Mouse (Mus musculus) liver, adult 2 months (tissue): ENCODE measurements around the gene 9130019O22Rik. TPM values are rescaled to one million over a fixed set of nuclear protein-coding genes. Genes with fewer than 3 reads are reported as not detected.

Source experiments
- DNase-seq: peaks from one replicate; pipeline ENCODE4 v3.0.0-alpha.2; 2011; ENCODE audit warnings: low read depth, low spot score; ENCODE audit errors: extremely low read depth
- H3K27ac ChIP-seq: fragments of 200-500 bp; replicated peaks from 2 replicates; pipeline ENCODE4 v1.5.1; 2012; ENCODE audit warnings: low read depth, mild to moderate bottlenecking, control low read depth, inconsistent platforms, low read length; ENCODE audit not compliant: insufficient read depth
- H3K27me3 ChIP-seq: fragments of 200-500 bp; 2 replicates; pipeline ENCODE4 v1.6.1; 2012; ENCODE audit warnings: mild to moderate bottlenecking, moderate library complexity, low read length, inconsistent platforms; ENCODE audit not compliant: control insufficient read depth, insufficient read depth
- H3K36me3 ChIP-seq: fragments of 200-500 bp; 2 replicates; pipeline ENCODE4 v1.6.1; 2012; ENCODE audit warnings: low read length, inconsistent platforms; ENCODE audit not compliant: control insufficient read depth, insufficient read depth
- H3K4me1 ChIP-seq: fragments of 200-500 bp; 2 replicates; pipeline ENCODE4 v1.6.1; 2011; ENCODE audit warnings: low read length; ENCODE audit not compliant: control insufficient read depth, insufficient read depth
- H3K4me3 ChIP-seq: fragments of 200-500 bp; 2 replicates; pipeline ENCODE4 v1.5.1; 2011; ENCODE audit warnings: low read depth, mild to moderate bottlenecking, control low read depth, low read length, moderate library complexity; ENCODE audit not compliant: insufficient read depth
- H3K79me2 ChIP-seq: fragments of 200-500 bp; 2 replicates; pipeline ENCODE4 v1.6.1; 2012; ENCODE audit warnings: inconsistent platforms, mild to moderate bottlenecking, low read length, moderate library complexity; ENCODE audit not compliant: control insufficient read depth, insufficient read depth
- H3K9ac ChIP-seq: fragments of 200-500 bp; 2 replicates; pipeline ENCODE4 v1.6.1; 2012; ENCODE audit warnings: low read depth, mild to moderate bottlenecking, control low read depth, inconsistent platforms, low read length
- CTCF ChIP-seq: fragments of 200-500 bp; IDR thresholded peaks from 2 replicates; pipeline ENCODE4 v1.5.1; 2011; ENCODE audit warnings: low read depth, low read length, control low read depth
- POLR2A ChIP-seq: fragments of 200-500 bp; IDR thresholded peaks from 2 replicates; pipeline ENCODE4 v1.6.1; 2011; ENCODE audit warnings: low read length, control low read depth; ENCODE audit not compliant: insufficient read depth; ENCODE audit errors: extremely low read depth
- WGBS: fragments of 180-500 bp; shearing (Covaris S2); methylation state at CpG from one replicate; pipeline ENCODE4 v1.1.7; 2018; 5-methylcytosine and 5-hydroxymethylcytosine counted together
- polyA plus RNA-seq: library from polyadenylated mRNA; depleted of rRNA; stranded (reverse); fragments of >200 nt; gene quantifications from 2 replicates; pipeline ENCODE4 v1.2.3, GENCODE M21; 2012
- total RNA-seq: library from RNA; depleted of rRNA; stranded (reverse); fragments of >200 nt; gene quantifications from 2 replicates; pipeline ENCODE4 v1.2.3, GENCODE M21; 2014

9130019O22Rik gene
- total and polyA plus RNA-seq, 2 experiments: 2.0 TPM

- H3K36me3 ChIP-seq: no peaks in the 10 kb centered on the region
- 12% methylated on average over 13 of the region's 13 CpGs for WGBS
- H3K79me2 ChIP-seq: no peaks in the 10 kb centered on the region
- H3K4me3 ChIP-seq: no peak overlapping the region
- DNase-seq: peak; percentile 88
- H3K4me1 ChIP-seq: peaks cover 5% of the 10 kb centered on the region
- TF ChIP-seq POLR2A (no peak), CTCF (no peak)
- no peak overlapping the region for H3K27ac ChIP-seq
- no peaks in the 10 kb centered on the region for H3K27me3 ChIP-seq
- H3K9ac ChIP-seq: no peak overlapping the region
These were observed 25.5 kb downstream of the 9130019O22Rik start for GRCm38 (mm10) chr7:127361449-127361848.

- WGBS: 69% methylated on average over 4 of the region's 4 CpGs
- TF ChIP-seq POLR2A: no peak
- no peak for TF ChIP-seq CTCF
- Histone ChIP-seq H3K36me3 (no peaks in the 10 kb centered on the region), H3K27me3 (no peaks in the 10 kb centered on the region), H3K79me2 (no peaks in the 10 kb centered on the region), H3K4me1 (peaks cover 5% of the 10 kb centered on the region), H3K9ac (no peak overlapping the region), H3K4me3 (no peak overlapping the region), H3K27ac (no peak overlapping the region)
- no peak for DNase-seq
These were observed 26.7 kb downstream of the 9130019O22Rik start for GRCm38 (mm10) chr7:127360265-127360664.

- no peaks in the 10 kb centered on the region for H3K79me2 ChIP-seq
- 17% methylated on average over 4 of the region's 4 CpGs for WGBS
- peak; percentile 68 for DNase-seq
- no peak for TF ChIP-seq POLR2A
- no peak for TF ChIP-seq CTCF
- no peak overlapping the region for H3K27ac ChIP-seq
- H3K27me3 ChIP-seq: no peaks in the 10 kb centered on the region
- no peak overlapping the region for H3K4me3 ChIP-seq
- H3K36me3 ChIP-seq: no peaks in the 10 kb centered on the region
- H3K4me1 ChIP-seq: peaks cover 5% of the 10 kb centered on the region
- no peak overlapping the region for H3K9ac ChIP-seq
These were observed 28.5 kb downstream of the 9130019O22Rik start for GRCm38 (mm10) chr7:127358472-127358871.

- no peak overlapping the region for H3K27ac ChIP-seq
- no peak overlapping the region for H3K9ac ChIP-seq
- no peaks in the 10 kb centered on the region for H3K79me2 ChIP-seq
- H3K4me3 ChIP-seq: no peak overlapping the region
- peaks cover 5% of the 10 kb centered on the region for H3K4me1 ChIP-seq
- H3K36me3 ChIP-seq: no peaks in the 10 kb centered on the region
- H3K27me3 ChIP-seq: no peaks in the 10 kb centered on the region
- TF ChIP-seq CTCF: no peak
- TF ChIP-seq POLR2A: no peak
- 35% methylated on average over 2 of the region's 2 CpGs for WGBS
- DNase-seq: peak; percentile 78
These were observed 29.1 kb downstream of the 9130019O22Rik start for GRCm38 (mm10) chr7:127357871-127358270.

- 11% methylated on average over 3 of the region's 3 CpGs for whole genome bisulfite sequencing
- TF ChIP-seq CTCF: no peak
- TF ChIP-seq POLR2A: no peak
- no peak overlapping the region for H3K4me3 ChIP-seq
These were observed 31.2 kb downstream of the 9130019O22Rik start for GRCm38 (mm10) chr7:127355796-127356195.

GRCm38 (mm10) chr7:127351230-127352004 is 35.5 kb downstream of the 9130019O22Rik start:
- H3K4me3 ChIP-seq: no peak overlapping the region
- no peak overlapping the region for H3K27ac ChIP-seq
- H3K36me3 ChIP-seq: no peaks in the 10 kb centered on the region
- no peak for TF ChIP-seq POLR2A
- no peak for TF ChIP-seq CTCF
- WGBS: 86% methylated on average over 5 of the region's 5 CpGs
- H3K79me2 ChIP-seq: no peaks in the 10 kb centered on the region
- peaks cover 2% of the 10 kb centered on the region; the same call in 1 of the 2 replicates for H3K4me1 ChIP-seq
- H3K9ac ChIP-seq: no peak overlapping the region
- H3K27me3 ChIP-seq: no peaks in the 10 kb centered on the region
- peak; percentile 18 for DNase-seq

More at GRCm38 (mm10) chr7:127355796-127356195, 31.2 kb downstream of the 9130019O22Rik start:
- no peak overlapping the region for H3K9ac ChIP-seq
- no peaks in the 10 kb centered on the region for H3K36me3 ChIP-seq
- DNase-seq: peak; percentile 90
- H3K79me2 ChIP-seq: no peaks in the 10 kb centered on the region
- H3K4me1 ChIP-seq: peaks cover 2% of the 10 kb centered on the region; the same call in 1 of the 2 replicates
- H3K27ac ChIP-seq: no peak overlapping the region
- H3K27me3 ChIP-seq: no peaks in the 10 kb centered on the region
